Mouse (Mus musculus): Measurements from ENCODE around the gene Adam12. TPM values are rescaled to one million over a fixed set of nuclear protein-coding genes. Genes with fewer than 3 reads are reported as not detected.

The Adam12 gene
- total RNA-seq, 2 experiments from 2014 or later, result not detected

DNA sequence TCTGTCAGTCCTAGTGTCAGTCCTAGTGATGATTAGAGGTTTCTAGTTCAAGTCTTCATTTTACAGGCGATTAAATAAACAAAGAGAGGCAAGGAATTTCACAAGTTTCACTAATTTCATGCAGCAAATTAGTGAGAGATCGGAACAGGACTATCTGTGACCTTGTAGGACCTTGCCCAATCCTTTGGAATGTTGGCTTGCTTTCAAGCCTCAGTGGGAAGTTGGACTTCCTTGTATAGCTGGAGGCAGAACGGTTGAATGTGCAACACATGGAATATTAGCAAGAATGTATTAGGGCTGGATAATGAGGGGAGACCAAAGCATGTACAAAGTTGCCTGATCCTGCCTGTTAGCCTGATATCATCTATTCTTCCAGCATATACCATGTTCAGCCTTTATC, 141.2 kb downstream of the Adam12 start:
- no peak for ATAC-seq (replicated peaks; ENCODE audit: poor library complexity, severe bottlenecking)

DNA sequence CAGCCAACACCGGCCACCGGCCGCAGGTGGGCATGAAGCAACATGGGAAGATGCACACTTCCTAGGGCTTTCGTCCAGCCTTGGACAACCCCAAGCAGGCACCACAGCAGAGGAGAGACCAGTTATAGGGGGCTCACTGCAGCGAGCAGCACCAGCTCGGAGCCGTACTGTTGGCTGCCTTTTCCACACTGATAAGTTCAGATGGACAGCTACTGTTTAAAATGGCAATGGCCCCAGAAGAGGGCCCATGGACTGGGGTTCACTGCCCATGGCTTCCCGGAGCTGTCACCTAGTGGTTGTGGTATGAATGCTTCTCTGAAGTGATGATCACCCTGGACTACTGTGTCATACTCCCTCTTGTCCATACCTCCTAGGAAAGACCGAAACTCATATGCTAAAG, 141.7 kb downstream of the Adam12 start:
- ATAC-seq (replicated peaks; ENCODE audit: poor library complexity, severe bottlenecking), result no peak

DNA sequence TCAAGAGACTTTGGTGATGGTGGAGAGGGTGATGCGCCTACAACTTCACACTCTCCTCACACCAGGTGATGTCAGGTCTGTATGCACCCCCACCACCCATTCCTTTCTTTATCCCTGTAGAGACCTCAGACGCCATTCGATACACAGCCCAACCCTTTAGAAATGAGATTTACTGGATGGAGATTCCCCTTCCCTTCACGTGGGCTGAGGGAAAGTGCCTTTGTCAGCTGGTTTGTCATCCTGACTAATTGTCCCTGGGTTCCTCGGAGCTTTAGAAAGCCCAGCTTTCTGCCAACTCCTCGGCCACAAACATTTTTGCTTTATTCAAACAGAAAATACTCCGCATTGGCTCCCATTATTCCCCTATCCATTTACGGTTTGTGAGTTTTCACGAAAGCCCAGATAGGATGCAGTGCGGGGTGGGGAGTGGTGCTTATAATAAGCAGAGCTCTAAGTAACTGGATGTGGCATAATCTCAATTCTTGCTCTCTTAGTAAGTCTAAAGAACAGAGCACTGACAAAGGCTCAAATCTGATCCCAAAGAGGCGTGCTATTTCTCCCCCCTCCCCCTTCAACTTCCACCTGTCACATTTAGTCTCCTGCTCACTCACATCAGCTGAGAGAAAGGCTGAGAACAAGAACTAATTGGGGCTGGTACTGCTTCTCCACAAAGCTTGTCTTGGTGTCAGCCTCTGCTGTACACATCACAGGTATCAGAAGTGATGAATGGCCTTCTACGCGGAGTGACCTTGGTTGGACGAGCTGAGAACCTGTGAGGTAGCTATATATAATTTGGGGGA, 143.2 kb downstream of the Adam12 start:
- ATAC-seq (replicated peaks; ENCODE audit: poor library complexity, severe bottlenecking), result no peak

DNA sequence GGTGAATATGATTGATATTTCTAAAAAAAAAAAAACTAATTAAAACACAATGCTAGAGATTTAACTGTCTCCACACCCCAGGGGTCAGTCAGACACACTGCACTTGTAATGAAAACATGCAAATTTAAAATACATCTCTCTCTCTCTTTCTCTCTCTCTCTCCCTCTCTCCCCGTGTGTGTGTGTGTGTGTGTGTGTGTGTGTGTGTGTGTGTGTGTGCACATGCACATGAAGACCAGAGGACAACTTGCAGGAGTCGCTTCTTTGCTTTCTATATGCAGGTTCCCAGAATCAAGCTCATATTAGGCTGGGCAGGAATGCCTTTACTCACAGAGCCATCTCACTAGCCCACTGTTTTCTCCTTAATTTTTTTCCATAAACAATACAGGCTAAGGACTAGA, 146.6 kb downstream of the Adam12 start:
- ATAC-seq (replicated peaks; ENCODE audit: poor library complexity, severe bottlenecking), result no peak

DNA sequence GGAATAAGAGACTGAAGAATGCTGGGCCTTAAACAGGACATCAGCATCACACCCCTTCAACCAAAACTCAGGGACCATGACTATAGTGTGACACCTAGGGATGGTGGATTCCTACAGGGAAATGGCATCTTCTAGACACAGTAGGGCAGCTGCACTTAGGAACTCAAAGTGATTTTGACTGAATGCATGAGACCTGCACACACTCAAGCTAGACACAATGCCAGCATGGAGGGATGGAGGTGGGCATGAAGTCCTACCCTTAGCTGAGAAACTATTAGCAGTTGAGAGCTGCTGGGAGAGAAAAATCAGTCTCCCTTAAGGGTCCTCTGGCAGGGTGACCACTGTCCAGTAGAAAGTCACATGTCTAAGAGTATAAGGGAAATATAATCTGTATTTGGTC, 147.0 kb downstream of the Adam12 start:
- no peak for ATAC-seq (replicated peaks; ENCODE audit: poor library complexity, severe bottlenecking)

DNA sequence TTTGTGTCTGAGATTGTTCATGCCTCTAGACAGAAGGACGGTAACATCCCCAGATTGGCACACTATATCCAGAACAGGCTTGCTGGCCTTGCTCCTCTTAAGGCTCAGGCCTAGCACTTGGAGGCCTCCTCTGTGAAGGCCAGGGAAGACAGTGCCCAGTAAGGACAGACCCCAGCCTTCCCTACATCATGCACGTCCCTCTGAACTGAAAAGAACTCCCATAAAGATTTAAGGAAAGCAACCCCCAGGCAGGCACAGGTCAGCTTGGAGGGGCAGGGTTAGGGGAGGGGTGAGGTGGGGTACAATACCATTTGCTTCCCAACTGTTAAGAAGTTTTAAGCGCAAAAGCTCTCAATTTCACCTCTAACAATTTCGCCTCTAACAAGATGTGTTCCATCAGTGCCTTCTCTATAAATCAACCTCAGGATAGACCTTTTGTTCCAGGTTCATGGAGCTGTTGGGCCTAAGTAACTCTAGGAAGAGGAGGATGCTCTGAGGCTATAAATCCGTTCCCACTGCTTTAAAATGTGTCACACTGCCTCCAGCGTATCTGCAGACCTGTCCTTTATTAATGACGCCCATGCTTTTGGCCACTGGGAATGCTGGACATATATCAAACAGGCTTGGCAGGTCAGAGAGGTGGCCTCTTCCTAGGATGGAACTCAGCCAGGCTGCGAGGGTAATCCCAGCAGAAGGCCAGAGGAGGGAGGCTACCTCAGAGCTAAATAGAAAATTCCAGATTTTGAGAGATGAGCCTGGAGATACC, 150.5 kb downstream of the Adam12 start:
- ATAC-seq (replicated peaks; ENCODE audit: poor library complexity, severe bottlenecking), result no peak

DNA sequence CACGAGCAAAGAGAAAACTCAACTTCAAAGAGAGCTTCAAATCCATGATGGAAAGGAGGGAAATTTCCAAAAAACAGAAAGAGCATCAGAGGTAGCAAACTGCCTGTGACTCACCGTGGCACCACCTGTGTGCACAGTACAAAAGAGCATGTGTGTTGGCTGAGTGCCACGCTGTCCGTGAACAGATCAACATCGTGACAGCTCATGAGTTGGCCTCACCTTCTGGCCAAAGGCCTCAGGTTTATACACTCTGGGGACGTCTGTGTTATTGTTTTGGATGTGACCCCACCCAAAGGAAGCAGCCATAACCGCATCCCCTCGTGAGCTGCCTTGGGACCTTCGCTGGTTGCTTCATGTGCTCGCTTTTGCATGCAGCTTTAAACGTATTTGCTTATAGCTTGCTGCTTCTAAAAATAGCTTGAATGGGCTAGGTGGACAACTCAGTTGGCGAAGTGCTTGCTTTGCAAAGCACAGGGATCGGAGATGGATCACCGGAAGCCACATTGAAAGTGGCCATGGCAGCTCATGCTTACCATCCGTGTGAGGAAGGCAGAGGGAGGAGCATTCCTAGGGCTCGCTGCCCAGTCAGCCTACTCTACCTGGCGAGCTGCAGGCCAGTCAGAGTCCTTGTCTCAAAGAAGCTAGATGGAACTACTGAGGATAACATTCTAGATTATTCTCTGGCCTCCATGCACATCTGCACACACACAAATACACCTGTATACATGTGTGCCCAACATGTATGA, 151.8 kb downstream of the Adam12 start:
- ATAC-seq (replicated peaks; ENCODE audit: poor library complexity, severe bottlenecking), result no peak

DNA sequence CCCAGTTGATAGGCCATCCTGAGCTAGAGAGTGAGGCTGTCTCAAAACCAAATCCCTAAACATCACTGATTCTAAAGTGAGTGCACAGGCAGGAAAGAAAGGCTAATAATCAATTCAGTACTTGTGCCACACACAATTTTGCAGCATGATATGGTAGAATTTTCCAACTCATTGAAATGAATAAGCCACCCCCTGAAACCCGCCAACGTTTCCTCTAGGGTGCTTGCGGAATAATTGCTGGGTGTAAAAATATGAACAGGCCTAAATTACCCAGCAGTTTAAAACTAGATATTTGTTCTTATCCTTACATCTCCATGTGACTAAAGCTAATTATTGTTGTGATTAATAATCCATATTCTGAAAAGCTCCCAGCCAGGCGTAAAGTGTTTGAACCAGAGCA, 154.3 kb downstream of the Adam12 start:
- no peak for ATAC-seq (replicated peaks; ENCODE audit: poor library complexity, severe bottlenecking)

DNA sequence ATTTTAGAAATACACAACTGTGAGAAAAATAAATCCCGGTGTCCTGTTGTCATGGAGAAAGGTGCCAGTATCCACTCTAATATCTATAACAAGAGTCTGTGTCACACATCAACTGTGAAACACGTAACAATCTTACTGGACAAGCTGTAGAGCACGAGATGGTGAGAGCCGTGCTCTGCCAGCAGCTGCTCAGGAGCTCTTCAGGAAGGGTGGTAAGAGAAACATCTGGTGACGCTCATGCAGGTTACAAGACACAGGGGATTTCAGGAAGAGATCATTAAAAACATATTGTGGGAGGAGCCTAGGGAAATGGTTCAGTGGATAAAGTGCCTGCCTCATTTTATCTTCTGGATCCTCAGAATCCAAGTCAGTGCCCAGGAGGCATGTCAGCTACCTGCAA, 158.9 kb downstream of the Adam12 start:
- ATAC-seq (replicated peaks; ENCODE audit: poor library complexity, severe bottlenecking), result no peak

DNA sequence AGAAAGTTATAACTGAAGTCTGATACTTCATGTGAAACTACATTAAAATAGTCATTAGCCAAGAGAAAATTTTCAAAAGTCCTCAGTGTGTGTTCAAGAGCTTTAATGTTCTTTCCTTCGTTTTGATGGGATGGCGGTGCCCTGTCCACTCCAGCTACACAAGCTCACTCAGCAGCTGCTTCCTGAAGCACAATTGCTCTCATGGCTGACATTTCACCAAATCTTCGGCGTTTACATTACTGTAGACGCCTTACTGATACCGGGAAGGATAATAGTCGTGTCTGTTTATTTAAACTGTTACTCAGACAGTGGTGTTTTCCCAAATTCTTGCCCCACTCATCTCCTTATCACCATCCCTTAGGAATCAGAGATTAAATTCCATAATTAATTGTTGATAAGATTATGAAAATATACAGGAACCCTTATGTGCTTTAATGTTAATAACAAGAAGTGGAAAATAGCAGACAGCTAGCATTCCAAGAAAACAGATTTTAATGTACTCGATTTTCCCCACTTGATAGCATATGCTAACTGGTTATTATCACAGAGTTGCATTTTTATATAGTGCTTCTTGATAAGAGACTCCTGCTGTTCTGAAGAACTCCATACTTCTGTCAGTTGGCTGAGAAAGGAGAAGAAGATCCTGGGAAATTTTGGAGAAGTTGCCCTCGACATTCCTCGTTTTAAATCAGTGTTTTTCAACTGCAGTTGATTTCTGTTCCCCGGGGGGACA, 160.6 kb downstream of the Adam12 start:
- ATAC-seq (replicated peaks; ENCODE audit: poor library complexity, severe bottlenecking), result no peak

DNA sequence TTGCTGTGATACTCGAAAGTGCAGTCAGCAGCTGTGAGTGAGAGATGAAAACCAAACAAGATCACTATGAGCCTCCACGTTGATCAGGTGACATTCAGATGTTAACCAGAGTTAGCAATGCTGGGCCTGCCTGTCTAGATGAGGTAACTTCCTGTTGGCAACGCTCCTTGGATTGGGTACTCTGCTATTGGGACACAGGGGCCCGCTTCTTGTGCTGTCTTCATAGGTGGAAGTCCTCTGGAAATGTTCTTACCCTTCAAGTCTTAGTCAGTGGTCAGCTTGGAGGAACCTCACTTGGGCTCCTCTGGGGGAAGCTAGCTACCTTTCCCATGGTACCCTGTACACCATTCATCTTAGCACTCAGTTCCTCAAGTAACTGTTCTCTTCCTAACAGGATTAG, 169.3 kb downstream of the Adam12 start:
- peak; percentile 100 for ATAC-seq (replicated peaks; ENCODE audit: poor library complexity, severe bottlenecking)

DNA sequence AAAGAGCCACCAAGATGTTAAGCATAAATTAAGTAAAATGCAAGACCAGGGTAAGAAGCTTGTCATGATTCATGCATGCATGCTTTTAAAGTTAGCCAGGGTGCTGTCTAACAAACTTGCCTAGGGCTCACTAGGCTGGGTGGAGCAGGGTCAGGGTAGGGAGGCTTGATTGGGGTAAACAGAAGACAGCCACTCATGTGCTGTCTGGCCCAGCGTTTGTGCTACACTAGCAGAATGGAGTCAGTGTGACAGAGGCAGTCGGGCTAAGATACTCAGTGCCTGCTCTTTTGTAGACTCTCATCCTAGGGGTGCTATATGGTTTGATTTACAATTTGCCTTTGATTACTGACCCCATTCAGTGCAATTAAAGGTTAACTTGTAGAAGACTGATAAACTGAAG, 179.5 kb downstream of the Adam12 start:
- no peak for ATAC-seq (replicated peaks; ENCODE audit: poor library complexity, severe bottlenecking)

DNA sequence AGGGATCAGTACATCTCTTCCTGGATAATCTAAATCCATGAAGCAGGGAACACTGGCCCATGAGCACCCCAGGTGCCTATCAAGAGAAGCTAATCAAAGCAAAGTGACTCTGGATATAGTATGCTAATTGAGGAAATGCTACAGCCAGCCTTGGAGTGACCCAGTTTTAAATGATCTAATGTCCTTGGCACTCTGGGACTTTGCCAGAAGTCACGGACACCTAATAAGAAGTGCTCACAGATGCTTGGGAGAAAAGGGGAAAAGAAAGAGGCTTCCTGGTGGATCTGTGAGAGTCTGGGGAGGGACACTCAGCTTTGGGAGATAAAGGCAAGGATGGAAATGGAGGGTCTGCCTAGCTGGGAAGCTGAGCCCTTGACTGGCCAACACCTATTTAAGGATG, 181.6 kb downstream of the Adam12 start:
- no peak for ATAC-seq (replicated peaks; ENCODE audit: poor library complexity, severe bottlenecking)

DNA sequence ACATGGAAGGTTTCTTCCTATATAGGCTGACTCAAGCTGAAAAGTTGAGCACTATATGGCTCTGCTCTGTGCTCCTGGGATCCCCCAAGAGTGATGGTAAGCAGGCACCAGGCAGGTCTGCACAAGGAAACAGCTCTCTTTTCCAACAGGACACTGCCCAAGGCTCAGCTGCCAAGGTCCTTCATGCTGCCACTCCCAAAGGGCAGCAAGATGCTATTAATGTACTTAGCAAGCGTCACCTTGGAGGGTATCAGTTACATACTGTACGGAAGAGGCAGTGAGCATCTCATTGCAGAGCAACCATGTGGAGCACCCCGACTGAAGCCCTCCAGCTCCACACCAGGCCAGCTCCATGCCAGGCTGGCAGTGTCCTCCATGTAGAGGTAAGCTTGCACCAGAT, 185.6 kb downstream of the Adam12 start:
- no peak for ATAC-seq (replicated peaks; ENCODE audit: poor library complexity, severe bottlenecking)

DNA sequence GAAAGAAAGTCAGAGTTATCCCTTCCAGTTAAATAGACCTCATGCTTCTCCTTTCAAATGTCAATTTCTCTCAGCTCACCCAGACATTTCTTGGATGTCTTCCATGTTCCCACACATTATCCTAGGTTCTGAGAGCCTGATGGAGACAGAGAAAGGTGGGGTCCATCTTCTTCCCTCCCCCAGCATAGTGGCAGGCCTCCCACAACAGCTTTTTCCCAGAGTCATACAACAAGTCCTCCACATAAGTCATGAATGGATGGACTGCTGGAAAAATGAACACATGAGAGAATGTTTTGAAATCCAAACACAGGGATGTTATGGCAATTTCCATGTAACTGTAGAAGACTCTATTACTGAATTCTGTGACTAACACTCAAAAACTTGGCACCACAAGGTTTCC, 188.4 kb downstream of the Adam12 start:
- ATAC-seq (replicated peaks; ENCODE audit: poor library complexity, severe bottlenecking), result no peak

DNA sequence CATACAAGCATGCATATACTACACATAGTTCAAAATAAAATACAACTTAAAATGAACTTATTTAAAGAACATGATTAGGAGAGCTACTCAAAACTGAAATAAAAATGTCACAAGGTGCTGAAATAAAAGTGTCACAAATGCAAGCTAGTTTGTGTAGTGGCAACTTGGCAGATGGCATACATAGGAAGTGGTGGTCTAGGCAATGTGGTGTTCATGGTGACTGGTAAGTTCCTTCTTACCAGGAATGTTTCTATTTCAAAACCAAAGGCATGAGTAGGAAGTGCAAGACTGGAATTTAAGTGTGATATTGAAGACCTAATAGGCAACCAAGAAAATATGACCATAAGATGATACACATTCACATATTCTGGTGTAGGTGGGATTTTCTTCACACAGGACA, 189.3 kb downstream of the Adam12 start:
- ATAC-seq (replicated peaks; ENCODE audit: poor library complexity, severe bottlenecking), result 0 out of 2 replicates have a peak, but pooled peaks have one; percentile 22

DNA sequence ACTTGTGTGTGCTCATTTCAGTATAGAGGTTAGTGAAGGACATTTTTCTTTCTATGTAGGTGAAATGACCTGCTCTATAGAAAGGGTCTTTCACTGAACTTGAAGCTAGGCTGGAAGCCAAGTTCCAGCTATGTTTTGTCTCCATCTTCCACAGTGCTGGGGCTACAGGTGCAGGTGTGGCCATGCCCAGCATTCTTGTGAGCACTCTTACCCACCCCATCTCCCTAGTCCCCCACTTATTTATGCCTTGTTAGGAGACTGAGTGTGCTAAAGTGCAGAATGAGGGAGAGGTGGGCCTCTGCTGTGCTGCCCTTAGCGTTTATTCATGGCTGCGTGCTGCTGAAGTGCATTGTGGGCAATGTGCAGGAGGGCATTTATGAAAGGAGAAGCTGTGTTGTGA, 198.0 kb downstream of the Adam12 start:
- ATAC-seq (replicated peaks; ENCODE audit: poor library complexity, severe bottlenecking), result no peak

DNA sequence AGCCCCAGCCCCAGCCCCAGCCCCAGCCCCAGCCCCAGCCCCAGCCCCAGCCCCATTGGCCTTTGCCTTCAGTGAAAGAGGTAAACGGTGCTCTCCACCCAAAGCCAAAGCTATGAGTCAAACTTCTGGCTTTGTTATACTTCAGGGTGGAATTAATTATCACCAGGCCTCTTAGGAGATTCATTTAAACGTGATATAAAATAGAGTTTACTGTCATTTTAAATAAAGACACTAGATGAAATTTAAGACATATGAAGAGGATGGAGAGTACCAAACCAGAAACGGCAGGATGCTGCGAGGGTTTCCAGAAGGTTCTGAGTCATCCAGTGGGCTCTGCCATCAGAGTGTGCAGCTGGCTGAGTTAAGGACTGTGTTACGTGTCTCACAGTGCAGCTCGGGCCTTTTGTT, 199.0 kb downstream of the Adam12 start:
- ATAC-seq (replicated peaks; ENCODE audit: poor library complexity, severe bottlenecking), result no peak

DNA sequence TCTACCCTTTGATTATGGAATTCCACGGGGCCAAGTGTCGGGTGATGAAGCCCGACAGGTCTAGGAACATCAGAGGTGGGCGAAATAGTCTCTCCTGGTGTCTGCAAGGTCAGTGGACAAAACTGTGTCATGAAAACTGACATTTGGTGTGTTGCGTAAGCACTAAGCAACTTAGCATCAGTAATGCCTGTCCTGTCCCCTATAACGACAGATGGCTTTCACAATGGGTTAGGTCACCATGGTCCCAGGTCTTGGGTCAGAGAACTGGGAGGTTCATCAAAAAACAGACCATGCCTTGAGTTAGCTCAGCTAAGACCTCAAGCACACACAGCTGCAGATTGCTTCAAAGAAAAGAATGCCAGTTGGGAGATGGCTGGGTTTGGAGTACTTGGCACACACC, 200.2 kb downstream of the Adam12 start:
- peak; percentile 82 for ATAC-seq (replicated peaks; ENCODE audit: poor library complexity, severe bottlenecking)

DNA sequence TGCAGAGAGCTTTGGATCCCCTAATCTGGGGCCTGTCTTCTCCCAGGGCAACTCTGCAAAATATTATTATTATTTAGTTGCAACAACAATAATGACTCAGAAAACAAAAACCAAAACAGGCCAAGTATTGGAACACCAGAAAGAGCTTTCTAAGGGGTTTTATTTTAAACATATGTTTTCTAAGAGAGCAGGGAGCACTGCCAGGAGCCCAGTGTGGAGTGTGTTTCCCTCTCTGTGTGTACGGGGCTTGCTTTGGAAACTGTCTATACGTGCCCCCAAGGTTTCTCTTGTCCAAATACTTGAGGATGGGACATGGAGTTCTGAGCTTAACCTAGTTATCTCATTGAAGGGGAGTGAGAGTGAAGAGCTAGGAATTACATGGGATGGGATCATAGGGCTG, 200.7 kb downstream of the Adam12 start:
- no peak for ATAC-seq (replicated peaks; ENCODE audit: poor library complexity, severe bottlenecking)

All from granulocyte monocyte progenitor cell, adult 5-6 weeks (primary cell).